Mouse (Mus musculus) cortical plate, adult 2 months (tissue): Measurements from ENCODE around the gene Spin2g.
"Not testable (repeated sequence)": the region's sequence is repeated elsewhere in the genome, so short reads cannot be mapped to it uniquely, and the experiment has no call there.

Experiments used
- CTCF ChIP-seq: fragments of 200-500 bp; IDR thresholded peaks from 2 replicates; pipeline ENCODE4 v1.5.1; 2011; ENCODE audit warnings: mild to moderate bottlenecking, control low read depth, low read length; ENCODE audit not compliant: insufficient read depth; ENCODE audit errors: extremely low read depth
- POLR2A ChIP-seq: fragments of 200-500 bp; IDR thresholded peaks from 2 replicates; pipeline ENCODE4 v1.6.1; 2011; ENCODE audit warnings: mild to moderate bottlenecking, low read length, control low read depth; ENCODE audit not compliant: insufficient read depth; ENCODE audit errors: extremely low read depth

DNA sequence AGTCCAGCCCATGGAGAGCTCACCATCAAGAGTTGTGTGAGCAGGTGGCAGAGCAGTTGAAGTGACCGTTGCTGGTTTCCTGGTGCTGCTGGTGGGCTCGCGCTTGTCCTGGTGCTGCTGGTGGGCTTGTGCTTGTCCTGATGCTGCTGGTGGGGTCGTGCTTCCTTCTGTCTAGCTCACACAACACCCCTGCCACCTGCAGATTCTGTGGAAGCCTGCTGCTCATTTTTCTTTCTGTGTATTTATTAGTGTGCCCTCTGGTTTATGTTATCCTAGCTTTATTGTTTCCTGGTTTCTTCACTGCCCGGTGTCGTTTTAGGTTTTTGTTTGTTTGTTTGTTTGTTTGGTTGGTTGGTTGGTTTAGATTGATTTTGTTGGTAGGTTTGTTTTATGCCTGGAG lies at the start of gene Spin2g:
- not testable (repeated sequence) for TF ChIP-seq CTCF, POLR2A
